Mouse (Mus musculus) embryonic facial prominence, embryonic 15.5 days (tissue): ENCODE measurements around the gene Pigk. TPM values are rescaled to one million over a fixed set of nuclear protein-coding genes. Genes with fewer than 3 reads are reported as not detected.
"Not testable (repeated sequence)": the region's sequence is repeated elsewhere in the genome, so short reads cannot be mapped to it uniquely, and the experiment has no call there.

Source experiments
- ATAC-seq: fragments of 200-750 bp; cut with Nextera tagmentation; 2 replicates; pipeline ENCODE4 v1.8.0; 2017; ENCODE audit warnings: low read depth, moderate TSS enrichment; ENCODE audit not compliant: insufficient number of reproducible peaks, low FRiP score, low TSS enrichment
- H3K27ac ChIP-seq: fragments of 300-500 bp; sonication (generic); replicated peaks from 2 replicates; pipeline ENCODE4 v1.5.1; 2015; ENCODE audit warnings: mild to moderate bottlenecking, inconsistent platforms
- H3K27me3 ChIP-seq: fragments of 300-500 bp; sonication (generic); 2 replicates; pipeline ENCODE4 v1.6.1; 2015; ENCODE audit warnings: inconsistent platforms
- H3K36me3 ChIP-seq: fragments of 300-500 bp; sonication (generic); 2 replicates; pipeline ENCODE4 v1.6.1; 2015; ENCODE audit warnings: mild to moderate bottlenecking, inconsistent platforms
- H3K4me1 ChIP-seq: fragments of 300-500 bp; sonication (generic); 2 replicates; pipeline ENCODE4 v1.6.1; 2015; ENCODE audit warnings: inconsistent platforms
- H3K4me2 ChIP-seq: fragments of 300-500 bp; sonication (generic); replicated peaks from 2 replicates; pipeline ENCODE4 v1.6.1; 2015; ENCODE audit warnings: mild to moderate bottlenecking, inconsistent platforms
- H3K4me3 ChIP-seq: fragments of 300-500 bp; sonication (generic); replicated peaks from 2 replicates; pipeline ENCODE4 v1.5.1; 2015; ENCODE audit warnings: mild to moderate bottlenecking, inconsistent platforms
- H3K9ac ChIP-seq: fragments of 300-500 bp; sonication (generic); 2 replicates; pipeline ENCODE4 v1.6.1; 2015; ENCODE audit warnings: inconsistent platforms
- H3K9me3 ChIP-seq: fragments of 300-500 bp; sonication (generic); replicated peaks from 2 replicates; pipeline ENCODE4 v1.6.1; 2016; ENCODE audit warnings: inconsistent platforms
- WGBS: fragments of 180-500 bp; shearing (Covaris S2); methylation state at CpG from one replicate; pipeline ENCODE4 v1.1.7; 2015; 5-methylcytosine and 5-hydroxymethylcytosine counted together
- polyA plus RNA-seq: library from polyadenylated mRNA; unstranded; fragments of >200 nt; fragmentation: Nextera tagmentation; extraction: Ambion mirVana; gene quantifications from 2 replicates; pipeline ENCODE4 v1.2.1, GENCODE M21; 2015

Gene Pigk
- polyA plus RNA-seq, 1 experiment from 2014 or later: 41.9 TPM

DNA sequence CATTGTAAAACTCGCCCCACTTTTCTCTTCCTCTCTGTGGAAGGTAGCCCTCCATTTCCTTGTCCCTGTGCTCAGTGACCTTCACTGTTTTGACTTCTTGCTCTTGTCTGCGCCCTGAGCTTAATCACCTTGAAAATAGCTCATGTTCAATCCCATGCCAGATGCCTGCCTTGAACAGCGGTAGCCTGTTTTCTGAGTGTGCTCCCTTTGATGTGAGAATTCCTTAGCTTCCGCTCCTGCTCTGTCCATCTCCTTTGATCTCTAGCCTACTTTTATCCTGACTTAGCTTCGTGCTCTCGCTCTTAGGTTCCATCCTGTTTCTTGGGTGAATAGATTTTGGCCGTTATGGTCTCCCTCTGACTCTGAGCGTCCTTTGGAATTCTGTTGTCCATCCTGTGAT lies 14.6 kb upstream of the Pigk start:
- H3K27ac ChIP-seq: no peak overlapping the region
- H3K9me3 ChIP-seq: no peaks in the 10 kb centered on the region
- no peak overlapping the region for H3K4me3 ChIP-seq
- no peaks in the 10 kb centered on the region for H3K36me3 ChIP-seq
- ATAC-seq: no peak
- no peak overlapping the region for H3K4me2 ChIP-seq
- no peak overlapping the region for H3K9ac ChIP-seq
- no peaks in the 10 kb centered on the region for H3K27me3 ChIP-seq
- WGBS: 41% methylated on average over 8 of the region's 8 CpGs
- H3K4me1 ChIP-seq: no peaks in the 10 kb centered on the region

DNA sequence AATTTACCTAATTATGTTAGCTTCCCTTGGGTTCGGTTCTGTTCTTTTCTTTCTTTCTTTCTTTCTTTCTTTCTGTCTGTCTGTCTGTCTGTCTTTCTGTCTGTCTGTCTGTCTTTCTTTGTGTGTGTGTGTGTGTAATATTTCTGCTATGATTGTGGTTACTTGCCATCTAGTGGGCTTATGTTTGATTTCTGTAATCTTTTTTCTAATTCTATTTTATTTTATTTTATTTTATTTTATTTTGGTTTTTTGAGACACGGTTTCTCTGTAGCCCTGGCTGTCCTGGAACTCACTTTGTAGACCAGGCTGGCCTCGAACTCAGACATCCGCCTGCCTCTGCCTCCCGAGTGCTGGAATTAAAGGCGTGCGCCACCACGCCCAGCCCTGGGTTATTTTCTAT lies 12.4 kb upstream of the Pigk start:
- 85% methylated on average over 8 of the region's 8 CpGs for WGBS
- not testable (repeated sequence) for H3K4me3 ChIP-seq, H3K9me3 ChIP-seq, H3K27ac ChIP-seq, H3K4me1 ChIP-seq, H3K9ac ChIP-seq, H3K27me3 ChIP-seq, ATAC-seq, H3K4me2 ChIP-seq, H3K36me3 ChIP-seq

- no peaks in the 10 kb centered on the region for H3K4me1 ChIP-seq
- H3K4me2 ChIP-seq: peak overlapping the region; percentile 24
- H3K9ac ChIP-seq: no peak overlapping the region
- no peaks in the 10 kb centered on the region for H3K36me3 ChIP-seq
- no peak overlapping the region for H3K27ac ChIP-seq
- no peaks in the 10 kb centered on the region for H3K27me3 ChIP-seq
- no peak for ATAC-seq
- WGBS: 50% methylated on average over 8 of the region's 8 CpGs
- H3K4me3 ChIP-seq: peak overlapping the region; percentile 22
- H3K9me3 ChIP-seq: no peaks in the 10 kb centered on the region
These were observed 11.5 kb upstream of the Pigk start for GRCm38 (mm10) chr3:152702274-152702843.

DNA sequence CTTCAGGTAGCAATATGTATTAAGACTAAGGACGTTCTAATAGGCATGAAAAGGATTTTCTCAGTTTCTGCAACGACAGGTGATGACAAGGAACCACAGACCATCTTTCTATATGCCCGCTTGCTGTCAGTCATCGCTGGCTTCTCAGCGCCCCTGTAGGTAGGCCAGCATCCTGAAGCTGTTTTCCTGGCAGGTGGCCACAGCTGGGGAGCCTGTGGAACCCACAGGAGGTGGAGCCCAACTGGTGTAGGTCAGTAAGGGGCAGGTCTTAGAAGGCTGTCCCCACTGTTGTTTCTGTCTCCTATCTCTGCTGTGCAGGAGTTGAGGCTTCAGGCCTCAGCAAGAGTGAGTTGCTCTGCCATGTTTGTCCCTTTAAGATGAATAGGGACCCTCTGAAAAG lies 8.1 kb upstream of the Pigk start:
- no peak overlapping the region for H3K9ac ChIP-seq
- no peaks in the 10 kb centered on the region for H3K9me3 ChIP-seq
- H3K4me1 ChIP-seq: no peaks in the 10 kb centered on the region
- no peaks in the 10 kb centered on the region for H3K36me3 ChIP-seq
- H3K27ac ChIP-seq: no peak overlapping the region
- no peak for ATAC-seq
- 76% methylated on average over 5 of the region's 5 CpGs for WGBS
- H3K27me3 ChIP-seq: no peaks in the 10 kb centered on the region
- no peak overlapping the region for H3K4me2 ChIP-seq
- no peak overlapping the region for H3K4me3 ChIP-seq

- Histone ChIP-seq H3K9me3 (no peaks in the 10 kb centered on the region), H3K36me3 (no peaks in the 10 kb centered on the region), H3K4me1 (no peaks in the 10 kb centered on the region), H3K4me2 (no peak overlapping the region), H3K27ac (no peak overlapping the region), H3K4me3 (no peak overlapping the region), H3K27me3 (no peaks in the 10 kb centered on the region), H3K9ac (no peak overlapping the region)
- 89% methylated on average over 2 of the region's 2 CpGs for WGBS
- no peak for ATAC-seq
These were observed 7.0 kb upstream of the Pigk start for GRCm38 (mm10) chr3:152706901-152707300.

DNA sequence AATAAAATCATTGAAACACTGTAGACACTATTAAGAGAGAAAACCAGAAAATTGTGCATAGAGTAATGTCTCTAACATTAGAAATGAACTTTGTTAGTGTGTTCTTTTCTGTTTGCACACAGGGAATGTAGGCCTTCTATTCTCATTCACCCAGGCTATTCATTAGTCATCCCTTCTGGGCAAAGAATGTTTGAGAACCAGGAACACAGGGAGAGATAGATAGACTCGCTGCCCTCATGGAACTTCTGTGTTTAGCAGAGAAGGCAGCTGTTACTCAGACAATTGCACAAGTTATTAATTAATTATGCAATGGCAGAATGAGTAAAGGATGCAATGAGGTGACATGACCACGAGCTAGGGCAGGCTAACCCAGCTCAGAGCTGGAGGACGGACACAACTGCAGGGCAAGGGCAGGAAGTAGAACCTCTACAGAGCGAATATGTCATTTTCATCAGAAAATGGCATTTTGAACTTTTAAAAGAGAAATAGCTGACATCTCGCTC lies 6.5 kb upstream of the Pigk start:
- Histone ChIP-seq H3K27me3 (no peaks in the 10 kb centered on the region), H3K27ac (no peak overlapping the region), H3K9ac (no peak overlapping the region), H3K9me3 (no peaks in the 10 kb centered on the region), H3K4me3 (no peak overlapping the region), H3K4me2 (no peak overlapping the region), H3K36me3 (no peaks in the 10 kb centered on the region), H3K4me1 (no peaks in the 10 kb centered on the region)
- ATAC-seq: no peak
- WGBS: 85% methylated on average over 5 of the region's 5 CpGs

DNA sequence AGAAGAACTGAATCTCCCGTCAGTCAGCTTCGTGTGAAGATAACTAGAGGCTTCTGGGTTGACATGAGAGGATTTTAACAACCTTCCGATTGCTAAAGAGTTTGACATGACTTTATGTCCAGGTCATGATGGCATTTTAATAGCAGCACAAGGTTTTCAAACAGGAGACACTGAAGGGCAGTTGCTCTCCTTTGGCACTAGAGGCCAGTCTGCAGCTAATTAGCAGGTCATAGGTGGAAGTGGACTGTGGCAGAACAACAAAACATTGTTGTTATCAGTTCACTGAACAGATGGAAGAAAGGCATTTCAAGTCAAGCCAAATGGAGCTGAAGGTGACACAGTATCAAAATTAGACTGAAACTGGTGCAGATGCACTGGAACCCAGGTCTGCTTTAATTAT lies 4.0 kb upstream of the Pigk start:
- no peaks in the 10 kb centered on the region for H3K36me3 ChIP-seq
- H3K9ac ChIP-seq: no peak overlapping the region
- no peak for ATAC-seq
- no peaks in the 10 kb centered on the region for H3K9me3 ChIP-seq
- H3K27me3 ChIP-seq: no peaks in the 10 kb centered on the region
- peaks cover 8% of the 10 kb centered on the region; the same call in 1 of the 2 replicates for H3K4me1 ChIP-seq
- 47% methylated on average over 3 of the region's 3 CpGs for WGBS
- H3K27ac ChIP-seq: no peak overlapping the region
- H3K4me3 ChIP-seq: no peak overlapping the region
- H3K4me2 ChIP-seq: no peak overlapping the region

DNA sequence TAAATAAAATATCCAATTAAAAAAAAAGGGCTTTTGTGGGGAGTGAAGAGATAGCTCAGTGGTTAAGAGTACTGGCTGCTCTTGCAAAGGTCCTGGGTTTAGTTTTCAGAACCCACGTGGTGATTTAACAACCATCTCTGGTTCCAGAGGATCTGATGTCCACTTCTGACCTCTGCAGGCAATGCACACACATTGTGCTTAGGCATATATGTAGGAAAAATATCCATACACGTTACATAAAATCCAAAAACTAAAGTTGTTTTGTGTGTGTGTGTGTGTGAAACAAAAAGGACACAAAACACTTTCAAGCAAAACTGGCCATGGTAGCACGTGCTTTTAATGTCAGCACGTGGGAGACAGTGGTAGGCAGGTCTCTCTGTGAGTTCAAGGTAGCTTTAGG lies 943 bp upstream of the Pigk start:
- H3K27me3 ChIP-seq: no peaks in the 10 kb centered on the region
- H3K9ac ChIP-seq: no peak overlapping the region
- no peak overlapping the region for H3K4me3 ChIP-seq
- H3K27ac ChIP-seq: no peak overlapping the region
- WGBS: 75% methylated on average over 4 of the region's 4 CpGs
- no peak for ATAC-seq
- no peaks in the 10 kb centered on the region for H3K36me3 ChIP-seq
- no peaks in the 10 kb centered on the region for H3K9me3 ChIP-seq
- peaks cover 12% of the 10 kb centered on the region; the same call in 1 of the 2 replicates for H3K4me1 ChIP-seq
- H3K4me2 ChIP-seq: no peak overlapping the region

GRCm38 (mm10) chr3:152721301-152721700 lies 7.4 kb downstream of the Pigk start:
- Histone ChIP-seq H3K27me3 (no peaks in the 10 kb centered on the region), H3K4me2 (no peak overlapping the region), H3K9ac (no peak overlapping the region), H3K4me1 (no peaks in the 10 kb centered on the region), H3K9me3 (no peaks in the 10 kb centered on the region), H3K36me3 (peaks cover 12% of the 10 kb centered on the region), H3K27ac (no peak overlapping the region), H3K4me3 (no peak overlapping the region)
- ATAC-seq: no peak
- 85% methylated on average over 6 of the region's 6 CpGs for WGBS

DNA sequence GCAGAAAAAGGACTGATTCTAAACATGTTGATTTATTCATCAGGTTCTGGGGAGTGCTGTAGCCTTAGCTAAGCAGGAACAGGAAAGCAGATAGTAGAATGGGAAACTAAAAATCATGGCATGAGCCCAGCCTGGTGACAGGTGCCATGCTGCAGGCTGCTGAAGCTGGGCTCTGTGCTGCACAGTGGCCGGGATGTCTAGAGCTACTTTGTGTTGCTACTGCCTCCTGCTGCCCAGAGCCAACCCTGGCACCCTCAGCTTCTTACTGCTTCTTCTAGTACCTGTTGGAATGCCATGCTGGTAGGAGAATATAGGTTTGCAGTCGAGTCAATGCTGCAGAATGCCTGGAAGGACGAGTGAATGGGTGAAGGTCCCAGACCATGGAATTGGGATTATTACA lies 8.9 kb downstream of the Pigk start:
- no peak overlapping the region for H3K27ac ChIP-seq
- no peak overlapping the region for H3K4me2 ChIP-seq
- ATAC-seq: no peak
- WGBS: 65% methylated on average over 3 of the region's 3 CpGs
- H3K9ac ChIP-seq: no peak overlapping the region
- no peaks in the 10 kb centered on the region for H3K9me3 ChIP-seq
- H3K4me1 ChIP-seq: no peaks in the 10 kb centered on the region
- peaks cover 12% of the 10 kb centered on the region for H3K36me3 ChIP-seq
- H3K27me3 ChIP-seq: no peaks in the 10 kb centered on the region
- no peak overlapping the region for H3K4me3 ChIP-seq

- H3K9me3 ChIP-seq: no peaks in the 10 kb centered on the region
- no peaks in the 10 kb centered on the region for H3K4me1 ChIP-seq
- H3K27ac ChIP-seq: no peak overlapping the region
- no peak overlapping the region for H3K4me3 ChIP-seq
- no peak overlapping the region for H3K4me2 ChIP-seq
- no peak for ATAC-seq
- H3K27me3 ChIP-seq: no peaks in the 10 kb centered on the region
- H3K9ac ChIP-seq: no peak overlapping the region
- H3K36me3 ChIP-seq: peaks cover 12% of the 10 kb centered on the region
- WGBS: 83% methylated on average over 9 of the region's 9 CpGs
These were observed 10.5 kb downstream of the Pigk start for GRCm38 (mm10) chr3:152724446-152724845.

- no peak overlapping the region for H3K27ac ChIP-seq
- H3K4me2 ChIP-seq: no peak overlapping the region
- no peak overlapping the region for H3K9ac ChIP-seq
- H3K36me3 ChIP-seq: peaks cover 6% of the 10 kb centered on the region; the same call in 1 of the 2 replicates
- H3K4me3 ChIP-seq: no peak overlapping the region
- no peaks in the 10 kb centered on the region for H3K9me3 ChIP-seq
- no peak for ATAC-seq
- 65% methylated on average over 6 of the region's 6 CpGs for WGBS
- no peaks in the 10 kb centered on the region for H3K4me1 ChIP-seq
- no peaks in the 10 kb centered on the region for H3K27me3 ChIP-seq
These were observed 14.3 kb downstream of the Pigk start for GRCm38 (mm10) chr3:152728238-152728637.
